Mouse (Mus musculus): ENCODE measurements around the gene Pacrg. TPM values are rescaled to one million over a fixed set of nuclear protein-coding genes. Genes with fewer than 3 reads are reported as not detected.

Gene Pacrg
- polyA plus RNA-seq, 1 experiment from 2014 or later: 1.0 TPM

DNA sequence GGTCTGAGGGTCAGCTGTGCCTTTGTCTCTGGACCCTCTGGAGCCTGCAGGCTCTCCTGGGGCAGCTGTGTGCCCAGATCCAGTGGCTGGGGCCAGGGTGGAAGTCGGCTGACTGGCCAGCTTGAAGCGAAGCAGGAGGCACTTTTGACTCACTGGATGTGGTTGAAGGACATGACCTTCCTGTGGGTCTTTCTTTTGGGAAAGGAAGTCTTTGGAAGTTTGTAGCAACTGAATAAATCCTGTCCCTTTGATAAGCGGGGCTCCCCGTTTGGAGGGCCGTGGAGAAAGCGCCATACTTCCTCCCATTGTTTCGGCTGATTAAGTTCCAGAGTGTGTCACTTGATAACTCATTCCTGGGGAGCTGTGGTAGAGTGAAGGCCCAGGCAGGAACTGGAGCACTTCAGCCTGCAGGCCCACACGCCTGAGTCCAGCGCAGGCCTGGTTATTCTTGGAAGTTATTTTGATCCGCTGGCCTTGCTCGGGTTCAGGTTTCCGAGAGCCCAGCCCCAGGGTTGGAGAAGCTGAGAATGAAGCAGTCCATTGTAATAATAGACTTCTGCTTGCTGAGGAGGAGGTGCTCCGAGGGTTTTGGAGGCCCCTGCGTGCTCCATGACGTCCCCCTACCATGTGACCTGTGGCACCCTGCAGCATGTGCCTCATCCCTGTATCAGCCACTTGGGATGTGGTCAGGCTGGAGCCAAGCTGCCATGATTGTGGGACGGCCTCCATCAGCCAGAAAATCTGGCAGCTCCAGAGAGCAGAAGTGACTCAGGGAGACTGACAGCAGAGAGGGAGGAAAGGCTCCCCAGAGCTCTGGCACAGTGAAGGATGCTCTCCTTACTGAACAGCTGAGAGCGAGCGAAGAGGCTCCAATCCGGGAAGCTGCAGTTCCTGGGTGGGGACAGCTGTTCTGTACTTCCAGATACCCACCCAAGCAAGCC is 449.6 kb downstream of the Pacrg start:
- no peak overlapping the region for H3K4me2 ChIP-seq
- H3K4me3 ChIP-seq (replicated peaks): no peak overlapping the region
- ATAC-seq (ENCODE audit: insufficient read depth, low FRiP score, low read depth): 0 out of 2 replicates have a peak, but pooled peaks have one; percentile 51
- no peak overlapping the region for H3K9ac ChIP-seq
- no peaks in the 10 kb centered on the region for H3K27me3 ChIP-seq (replicated peaks)
- no peaks in the 10 kb centered on the region for H3K9me3 ChIP-seq
- H3K27ac ChIP-seq: peak overlapping the region; percentile 59
- no peaks in the 10 kb centered on the region for H3K4me1 ChIP-seq
- WGBS: 61% methylated on average over 19 of the region's 19 CpGs
- no peaks in the 10 kb centered on the region for H3K36me3 ChIP-seq

DNA sequence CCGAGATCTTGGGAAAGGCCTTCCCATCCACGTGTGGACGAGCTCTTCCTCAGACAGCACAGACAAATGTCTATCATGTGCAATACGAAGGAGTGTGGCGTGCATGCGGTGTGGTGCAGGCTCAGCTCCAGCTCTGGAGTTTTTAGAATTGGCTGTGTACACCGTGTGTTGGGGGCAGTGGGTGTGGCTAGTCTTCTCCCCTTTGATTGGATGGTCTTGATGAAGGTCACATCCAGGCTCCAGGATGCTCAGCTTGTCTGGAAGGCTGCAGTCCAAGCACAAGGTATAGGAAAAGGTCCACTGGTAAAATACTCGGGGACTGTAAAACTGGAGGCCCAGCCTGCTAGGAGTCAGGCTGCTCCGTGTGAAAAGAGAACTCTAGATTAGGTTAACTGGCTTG is 450.4 kb downstream of the Pacrg start:
- H3K27me3 ChIP-seq (replicated peaks): no peaks in the 10 kb centered on the region
- peak overlapping the region; percentile 31; the same call in 1 of the 2 replicates for H3K27ac ChIP-seq
- no peak overlapping the region for H3K4me3 ChIP-seq (replicated peaks)
- ATAC-seq (ENCODE audit: insufficient read depth, low FRiP score, low read depth): no peak
- no peaks in the 10 kb centered on the region for H3K4me1 ChIP-seq
- H3K4me2 ChIP-seq: no peak overlapping the region
- H3K9me3 ChIP-seq: no peaks in the 10 kb centered on the region
- H3K36me3 ChIP-seq: no peaks in the 10 kb centered on the region
- WGBS: 79% methylated on average over 9 of the region's 9 CpGs
- no peak overlapping the region for H3K9ac ChIP-seq

GRCm38 (mm10) chr17:10386548-10386947 is 453.6 kb downstream of the Pacrg start:
- no peak for ATAC-seq (ENCODE audit: insufficient read depth, low FRiP score, low read depth)
- WGBS: 64% methylated on average over 6 of the region's 6 CpGs
- no peaks in the 10 kb centered on the region for H3K4me1 ChIP-seq

DNA sequence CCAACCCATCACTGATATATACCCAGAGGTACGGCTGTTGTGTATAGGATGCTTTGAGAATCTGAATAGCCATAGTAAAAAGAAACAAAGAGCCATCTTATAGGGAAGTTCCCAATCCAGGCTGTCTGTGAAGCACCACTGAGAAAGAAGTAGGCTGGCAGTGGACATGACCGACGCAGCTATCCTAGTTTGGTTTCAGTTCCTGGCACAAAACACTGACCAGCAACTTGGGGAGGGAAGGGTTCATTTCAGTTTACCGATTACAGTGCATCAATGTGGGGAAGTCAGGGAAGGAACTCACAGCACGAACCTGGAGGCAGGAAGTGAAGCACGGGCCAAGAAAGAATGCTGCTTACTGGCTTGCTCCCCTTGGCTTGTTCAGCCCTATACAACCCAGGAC is 456.7 kb downstream of the Pacrg start:
- H3K4me3 ChIP-seq (replicated peaks): no peak overlapping the region
- H3K27ac ChIP-seq: no peak overlapping the region
- no peak for ATAC-seq (ENCODE audit: insufficient read depth, low FRiP score, low read depth)
- no peak overlapping the region for H3K4me2 ChIP-seq
- no peaks in the 10 kb centered on the region for H3K27me3 ChIP-seq (replicated peaks)
- WGBS: 79% methylated on average over 6 of the region's 6 CpGs
- no peaks in the 10 kb centered on the region for H3K9me3 ChIP-seq
- no peaks in the 10 kb centered on the region for H3K4me1 ChIP-seq
- no peak overlapping the region for H3K9ac ChIP-seq
- H3K36me3 ChIP-seq: no peaks in the 10 kb centered on the region

More at GRCm38 (mm10) chr17:10386548-10386947, 453.6 kb downstream of the Pacrg start:
- Histone ChIP-seq H3K4me2 (no peak overlapping the region), H3K9me3 (no peaks in the 10 kb centered on the region), H3K27ac (no peak overlapping the region), H3K36me3 (no peaks in the 10 kb centered on the region), H3K27me3 (replicated peaks) (no peaks in the 10 kb centered on the region), H3K4me3 (replicated peaks) (no peak overlapping the region), H3K9ac (no peak overlapping the region)

- Histone ChIP-seq H3K9me3 (no peaks in the 10 kb centered on the region), H3K27ac (no peak overlapping the region), H3K27me3 (replicated peaks) (no peaks in the 10 kb centered on the region), H3K4me2 (no peak overlapping the region), H3K36me3 (no peaks in the 10 kb centered on the region), H3K4me1 (no peaks in the 10 kb centered on the region), H3K4me3 (replicated peaks) (no peak overlapping the region), H3K9ac (no peak overlapping the region)
- 63% methylated on average over 10 of the region's 10 CpGs for WGBS
- ATAC-seq (ENCODE audit: insufficient read depth, low FRiP score, low read depth): peak; percentile 42; the same call in 1 of the 2 replicates
Observed at GRCm38 (mm10) chr17:10378467-10379175, 461.5 kb downstream of the Pacrg start.

GRCm38 (mm10) chr17:10377606-10378005 is 462.5 kb downstream of the Pacrg start:
- Histone ChIP-seq H3K27me3 (replicated peaks) (no peaks in the 10 kb centered on the region), H3K9ac (no peak overlapping the region), H3K4me2 (no peak overlapping the region), H3K4me3 (replicated peaks) (no peak overlapping the region), H3K36me3 (no peaks in the 10 kb centered on the region), H3K27ac (no peak overlapping the region), H3K9me3 (no peaks in the 10 kb centered on the region), H3K4me1 (no peaks in the 10 kb centered on the region)
- no peak for ATAC-seq (ENCODE audit: insufficient read depth, low FRiP score, low read depth)
- 97% methylated on average over 2 of the region's 2 CpGs for WGBS

DNA sequence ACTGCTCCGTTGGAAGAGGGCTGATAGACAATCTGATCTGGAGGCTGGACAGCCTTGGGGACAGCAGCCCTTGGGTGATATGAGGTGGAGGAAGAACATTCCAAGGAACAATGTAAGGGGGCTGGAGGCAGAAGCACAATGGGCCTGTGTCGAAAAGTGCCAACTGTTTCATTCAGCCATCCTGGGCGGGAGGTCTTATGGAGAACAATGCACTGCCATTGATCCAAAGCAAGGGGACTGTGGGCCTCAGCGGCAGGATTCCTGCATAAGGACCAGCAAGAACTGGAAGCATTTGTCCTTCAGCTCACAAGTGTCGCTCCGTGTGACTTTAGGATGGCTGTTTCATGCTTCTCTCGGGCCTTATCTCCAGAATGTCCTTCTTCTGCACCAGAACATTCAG is 465.8 kb downstream of the Pacrg start:
- Histone ChIP-seq H3K27me3 (replicated peaks) (no peaks in the 10 kb centered on the region), H3K4me2 (no peak overlapping the region), H3K9me3 (no peaks in the 10 kb centered on the region), H3K36me3 (no peaks in the 10 kb centered on the region), H3K4me3 (replicated peaks) (no peak overlapping the region), H3K27ac (no peak overlapping the region), H3K9ac (no peak overlapping the region), H3K4me1 (no peaks in the 10 kb centered on the region)
- 63% methylated on average over 7 of the region's 7 CpGs for WGBS
- ATAC-seq (ENCODE audit: insufficient read depth, low FRiP score, low read depth): no peak

GRCm38 (mm10) chr17:10373727-10374126 is 466.4 kb downstream of the Pacrg start:
- Histone ChIP-seq H3K4me2 (no peak overlapping the region), H3K4me3 (replicated peaks) (no peak overlapping the region), H3K9ac (no peak overlapping the region), H3K27me3 (replicated peaks) (no peaks in the 10 kb centered on the region), H3K4me1 (no peaks in the 10 kb centered on the region), H3K27ac (no peak overlapping the region), H3K36me3 (no peaks in the 10 kb centered on the region), H3K9me3 (no peaks in the 10 kb centered on the region)
- 67% methylated on average over 3 of the region's 3 CpGs for WGBS
- no peak for ATAC-seq (ENCODE audit: insufficient read depth, low FRiP score, low read depth)

DNA sequence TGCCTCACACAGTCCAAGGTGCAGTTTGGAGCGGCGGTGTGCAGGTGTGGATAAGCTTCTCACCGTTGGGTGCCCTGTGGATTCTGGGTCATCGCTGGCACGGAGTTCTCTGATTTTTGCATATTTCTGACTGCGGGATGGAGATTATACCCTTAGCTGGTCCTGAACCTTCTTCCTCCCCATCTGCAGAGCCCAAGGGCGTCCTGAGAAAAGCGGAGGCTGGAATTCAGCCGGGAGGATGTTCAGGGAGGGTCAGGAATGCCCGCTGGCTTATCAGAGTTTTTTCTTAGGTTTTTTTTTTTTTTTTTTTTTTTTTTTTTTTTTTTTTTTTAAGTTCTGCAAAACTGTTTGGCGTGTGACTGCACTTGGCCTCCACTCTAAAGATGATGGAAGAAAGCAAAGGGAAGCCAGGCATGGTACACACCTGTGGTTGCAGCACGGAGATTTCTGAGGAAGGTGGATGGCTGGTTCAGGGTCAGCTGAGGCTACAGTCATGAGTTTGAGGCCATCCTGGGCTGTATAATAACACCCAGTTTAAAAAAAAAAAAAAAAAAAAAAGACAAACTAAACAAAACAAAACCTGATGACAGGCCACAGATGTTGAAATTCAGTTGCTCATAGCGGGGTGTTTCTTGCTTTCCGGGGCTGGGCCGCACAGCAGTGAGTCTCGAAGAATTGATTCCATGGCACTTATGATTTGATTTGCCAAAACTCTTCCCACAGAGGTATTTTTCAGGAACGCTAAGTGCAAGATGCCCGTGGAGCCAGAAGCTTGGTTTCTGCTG is 467.9 kb downstream of the Pacrg start:
- H3K9ac ChIP-seq: no peak overlapping the region
- ATAC-seq (ENCODE audit: insufficient read depth, low FRiP score, low read depth): no peak
- no peaks in the 10 kb centered on the region for H3K9me3 ChIP-seq

DNA sequence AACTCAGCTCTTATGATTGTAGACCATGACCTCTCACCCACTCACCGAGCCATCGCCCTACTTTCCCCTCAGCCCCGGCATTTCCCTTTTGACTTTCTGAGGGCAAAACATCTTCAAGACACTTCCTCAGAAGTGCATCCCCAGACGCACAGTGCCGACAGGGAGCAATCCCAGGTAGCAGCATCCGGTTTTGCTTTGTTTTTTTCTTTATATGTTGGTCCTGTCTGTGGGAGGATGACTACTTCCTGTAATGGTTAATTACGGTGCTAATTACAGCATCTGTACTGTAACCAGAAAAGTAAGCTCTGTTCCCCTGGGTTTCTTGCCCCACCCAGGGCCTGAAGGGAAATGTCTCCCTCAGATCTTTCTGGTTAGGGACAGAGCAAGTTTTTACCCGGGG is 468.6 kb downstream of the Pacrg start:
- no peak overlapping the region for H3K4me2 ChIP-seq
- 73% methylated on average over 8 of the region's 8 CpGs for WGBS
- ATAC-seq (ENCODE audit: insufficient read depth, low FRiP score, low read depth): no peak

More for the DNA sequence above, 467.9 kb downstream of the Pacrg start:
- Histone ChIP-seq H3K27ac (no peak overlapping the region), H3K36me3 (no peaks in the 10 kb centered on the region), H3K4me2 (no peak overlapping the region), H3K4me3 (replicated peaks) (no peak overlapping the region), H3K27me3 (replicated peaks) (no peaks in the 10 kb centered on the region), H3K4me1 (no peaks in the 10 kb centered on the region)
- 53% methylated on average over 18 of the region's 18 CpGs for WGBS

DNA sequence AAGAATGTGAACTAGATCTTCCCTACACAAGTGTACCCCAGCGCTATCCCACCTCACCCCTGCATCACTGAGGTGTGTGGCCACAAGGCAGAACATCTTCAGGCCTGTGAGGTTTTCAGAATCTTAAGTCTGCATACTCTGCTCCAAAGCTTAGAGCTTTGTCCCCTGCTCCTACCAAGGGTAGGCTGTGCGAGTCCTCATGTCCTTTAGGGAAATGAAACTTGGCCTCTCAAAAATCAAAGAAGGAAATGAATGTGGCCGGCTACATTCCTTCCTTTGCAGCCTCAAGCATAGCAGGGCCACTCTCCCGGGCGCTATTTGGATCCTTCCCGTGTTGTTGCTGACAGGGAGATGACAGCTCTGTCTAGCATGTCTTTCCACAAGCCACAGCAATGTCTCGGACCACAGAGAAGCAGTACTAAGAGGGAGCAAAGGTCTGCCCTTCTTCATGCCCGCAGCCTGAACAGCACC is 469.4 kb downstream of the Pacrg start:
- H3K9me3 ChIP-seq: no peaks in the 10 kb centered on the region
- H3K9ac ChIP-seq: no peak overlapping the region
- H3K4me2 ChIP-seq: no peak overlapping the region
- H3K36me3 ChIP-seq: no peaks in the 10 kb centered on the region
- no peak overlapping the region for H3K4me3 ChIP-seq (replicated peaks)
- no peaks in the 10 kb centered on the region for H3K4me1 ChIP-seq
- ATAC-seq (ENCODE audit: insufficient read depth, low FRiP score, low read depth): no peak
- no peaks in the 10 kb centered on the region for H3K27me3 ChIP-seq (replicated peaks)
- H3K27ac ChIP-seq: no peak overlapping the region
- WGBS: 66% methylated on average over 8 of the region's 8 CpGs

More for the DNA sequence above, 468.6 kb downstream of the Pacrg start:
- no peak overlapping the region for H3K4me3 ChIP-seq (replicated peaks)
- H3K9ac ChIP-seq: no peak overlapping the region
- no peaks in the 10 kb centered on the region for H3K36me3 ChIP-seq
- no peaks in the 10 kb centered on the region for H3K9me3 ChIP-seq
- no peaks in the 10 kb centered on the region for H3K4me1 ChIP-seq
- no peaks in the 10 kb centered on the region for H3K27me3 ChIP-seq (replicated peaks)
- no peak overlapping the region for H3K27ac ChIP-seq

Data from stomach, embryonic 15.5 days (tissue).